In genomic region chr6:29610020-29610640, GRCm38 (mm10) we compare ENCODE assay signal across 7 mouse cellular contexts. TPM values are rescaled to one million over a fixed set of nuclear protein-coding genes. Genes with fewer than 3 reads are reported as not detected.
A peak's percentile ranks its signal among the peaks of the same experiment; 100 is the strongest.
DNase-seq lines count a peak whose midpoint lies in the region; ATAC-seq and TF ChIP-seq lines count a peak whose summit lies in the region.
"Not testable (repeated sequence)": the region's sequence is repeated elsewhere in the genome, so short reads cannot be mapped to it uniquely, and the experiment has no call there.

No protein-coding gene starts in this region.

- DNase-seq in G1E (ENCODE audit: low spot score); embryonic facial prominence, embryonic 14.5 days (ENCODE audit: low spot score): not testable (repeated sequence)
- DNase-seq in induced T-regulatory cell, adult 2 months (ENCODE audit: low read depth): peak; percentile 37
- DNase-seq in lung, postnatal 0 days (ENCODE audit: low spot score): peak; percentile 12

- H3K9ac ChIP-seq in embryonic facial prominence, embryonic 14.5 days (ENCODE audit: low read depth, low read length): peak overlapping the region; percentile 95
- H3K9ac ChIP-seq in heart, embryonic 11.5 days (ENCODE audit: low read depth, low read length): peak overlapping the region; percentile 96
- peak overlapping the region; percentile 95 for H3K9ac ChIP-seq in limb, embryonic 13.5 days
- H3K9ac ChIP-seq in lung, postnatal 0 days (replicated peaks; ENCODE audit: low read depth): peak overlapping the region; percentile 80; the same call in 1 of the 2 replicates
- 0 out of 2 replicates have a peak overlapping the region, but pooled peaks have one; percentile 52 for H3K9ac ChIP-seq in neural tube, embryonic 13.5 days

- peak overlapping the region; percentile 91 for H3K27ac ChIP-seq in embryonic facial prominence, embryonic 14.5 days (replicated peaks; ENCODE audit: low read depth, low read length)
- H3K27ac ChIP-seq in heart, embryonic 11.5 days (ENCODE audit: low read depth, low read length): peak overlapping the region; percentile 84
- not testable (repeated sequence) for H3K27ac ChIP-seq in limb, embryonic 13.5 days
- H3K27ac ChIP-seq in lung, postnatal 0 days (ENCODE audit: low read length): peak overlapping the region; percentile 92
- H3K27ac ChIP-seq in neural tube, embryonic 13.5 days (replicated peaks): peak overlapping the region; percentile 90

- peak overlapping the region; percentile 67 for H3K4me2 ChIP-seq in embryonic facial prominence, embryonic 14.5 days (ENCODE audit: low read depth, low read length)
- peak overlapping the region; percentile 87 for H3K4me2 ChIP-seq in heart, embryonic 11.5 days
- H3K4me2 ChIP-seq in limb, embryonic 13.5 days (replicated peaks): peak overlapping the region; percentile 86
- peak overlapping the region; percentile 80 for H3K4me2 ChIP-seq in lung, postnatal 0 days (replicated peaks; ENCODE audit: low read depth, low read length)
- peak overlapping the region; percentile 91 for H3K4me2 ChIP-seq in neural tube, embryonic 13.5 days

- not testable (repeated sequence) for H3K9me3 ChIP-seq in G1E (replicated peaks); embryonic facial prominence, embryonic 14.5 days (ENCODE audit: control insufficient read depth, low read length); heart, embryonic 11.5 days (replicated peaks; ENCODE audit: control insufficient read depth, low read length); limb, embryonic 13.5 days; lung, postnatal 0 days (ENCODE audit: low read length); neural tube, embryonic 13.5 days

- WGBS in embryonic facial prominence, embryonic 14.5 days: 21% methylated on average over 13 of the region's 13 CpGs
- WGBS in heart, embryonic 11.5 days (ENCODE audit: insufficient replicate concordance): 22% methylated on average over 13 of the region's 13 CpGs
- 24% methylated on average over 13 of the region's 13 CpGs for WGBS in limb, embryonic 13.5 days
- 13% methylated on average over 13 of the region's 13 CpGs for WGBS in lung, postnatal 0 days
- WGBS in neural tube, embryonic 13.5 days: 33% methylated on average over 13 of the region's 13 CpGs

- not testable (repeated sequence) for ATAC-seq in G1E (ENCODE audit: extremely low read depth, insufficient number of reproducible peaks, low FRiP score, poor library complexity, severe bottlenecking); limb, embryonic 13.5 days (ENCODE audit: low FRiP score, low read depth)
- ATAC-seq in embryonic facial prominence, embryonic 14.5 days (ENCODE audit: low read depth): 0 out of 2 replicates have a peak, but pooled peaks have one; percentile 15
- 0 out of 2 replicates have a peak, but pooled peaks have one; percentile 46 for ATAC-seq in heart, embryonic 11.5 days (replicated peaks; ENCODE audit: insufficient number of reproducible peaks, low FRiP score, low TSS enrichment)
- ATAC-seq in lung, postnatal 0 days: peak; percentile 14; the same call in 1 of the 2 replicates
- peak; percentile 29; the same call in 1 of the 2 replicates for ATAC-seq in neural tube, embryonic 13.5 days (ENCODE audit: low read depth)

- H3K4me3 ChIP-seq in G1E (ENCODE audit: low read depth, low read length): peak overlapping the region; percentile 97
- peak overlapping the region; percentile 96 for H3K4me3 ChIP-seq in embryonic facial prominence, embryonic 14.5 days (ENCODE audit: low read depth, low read length)
- peak overlapping the region; percentile 95 for H3K4me3 ChIP-seq in heart, embryonic 11.5 days (ENCODE audit: low read depth, low read length)
- H3K4me3 ChIP-seq in limb, embryonic 13.5 days: peak overlapping the region; percentile 99
- peak overlapping the region; percentile 72 for H3K4me3 ChIP-seq in lung, postnatal 0 days (ENCODE audit: low read depth, low read length)
- peak overlapping the region; percentile 100 for H3K4me3 ChIP-seq in neural tube, embryonic 13.5 days

- not testable (repeated sequence) for TF ChIP-seq CTCF in G1E (IDR thresholded peaks at IDR 0.05; ENCODE audit: low read depth, low read length); lung, postnatal 0 days (IDR thresholded peaks at IDR 0.05)

- not testable (repeated sequence) for H3K27me3 ChIP-seq in G1E (ENCODE audit: insufficient read depth, low read length); embryonic facial prominence, embryonic 14.5 days (replicated peaks; ENCODE audit: control insufficient read depth, insufficient read depth, low read length); heart, embryonic 11.5 days (ENCODE audit: control insufficient read depth, insufficient read depth, low read length); limb, embryonic 13.5 days; lung, postnatal 0 days (replicated peaks; ENCODE audit: insufficient read depth, low read length); neural tube, embryonic 13.5 days

- not testable (repeated sequence) for TF ChIP-seq EP300 in lung, postnatal 0 days (IDR thresholded peaks at IDR 0.05)

- H3K4me1 ChIP-seq in G1E (ENCODE audit: insufficient read depth, low read depth, low read length): peaks cover 16% of the 10 kb centered on the region
- not testable (repeated sequence) for H3K4me1 ChIP-seq in embryonic facial prominence, embryonic 14.5 days (ENCODE audit: control insufficient read depth, insufficient read depth, low read length); heart, embryonic 11.5 days (ENCODE audit: control insufficient read depth, insufficient read depth, low read length); lung, postnatal 0 days (ENCODE audit: insufficient read depth, low read depth, low read length)
- peaks cover 18% of the 10 kb centered on the region for H3K4me1 ChIP-seq in limb, embryonic 13.5 days
- H3K4me1 ChIP-seq in neural tube, embryonic 13.5 days (replicated peaks): peaks cover 33% of the 10 kb centered on the region

- H3K36me3 ChIP-seq in G1E (replicated peaks): peaks cover 14% of the 10 kb centered on the region
- not testable (repeated sequence) for H3K36me3 ChIP-seq in embryonic facial prominence, embryonic 14.5 days (ENCODE audit: control insufficient read depth, insufficient read depth, low read length); heart, embryonic 11.5 days (ENCODE audit: control insufficient read depth, insufficient read depth, low read length); limb, embryonic 13.5 days; lung, postnatal 0 days (ENCODE audit: insufficient read depth, low read length); neural tube, embryonic 13.5 days

RNA-seq across cellular contexts. Expression of gene Tnpo3, which starts 0.4 kb away (rescaled TPM):
- total RNA-seq in G1E (2014; fragmentation: Nextera tagmentation) (156 and 177 TPM in 2 replicates), G1E (2017) (84.3 and 93.2 TPM in 2 replicates)
- 56.4 and 63.5 TPM in 2 replicates for polyA plus RNA-seq in G1E (2012)
- polyA plus RNA-seq in embryonic facial prominence, embryonic 14.5 days (2014; fragmentation: Nextera tagmentation; extraction: Ambion mirVana): 78.7 and 92.3 TPM in 2 replicates
- 64.5 and 83.9 TPM in 2 replicates for polyA plus RNA-seq in heart, embryonic 11.5 days (2014; fragmentation: Nextera tagmentation; extraction: Ambion mirVana)
- polyA plus RNA-seq in limb, embryonic 13.5 days (2015; fragmentation: Nextera tagmentation; extraction: Ambion mirVana): 97.3 and 98.8 TPM in 2 replicates
- polyA plus RNA-seq in lung, postnatal 0 days (2015; fragmentation: Nextera tagmentation; extraction: Ambion mirVana): 38.3 and 39.5 TPM in 2 replicates
- polyA plus RNA-seq in neural tube, embryonic 13.5 days (2015; fragmentation: Nextera tagmentation; extraction: Ambion mirVana): 82.2 and 87.4 TPM in 2 replicates
